Mouse (Mus musculus) forebrain, embryonic 10.5 days (tissue): ENCODE results near the gene Gm10273. TPM values are rescaled to one million over a fixed set of nuclear protein-coding genes. Genes with fewer than 3 reads are reported as not detected.

ENCODE experiments used
- DNase-seq: peaks from one replicate; pipeline ENCODE4 v3.0.0-alpha.2; 2017; ENCODE audit warnings: low spot score; ENCODE audit errors: extremely low spot score
- H3K27ac ChIP-seq: fragments of 300-500 bp; sonication (generic); 2 replicates; pipeline ENCODE4 v1.5.1; 2016; ENCODE audit warnings: mild to moderate bottlenecking
- H3K27me3 ChIP-seq: fragments of 300-500 bp; sonication (generic); 2 replicates; pipeline ENCODE4 v1.6.1; 2016; ENCODE audit warnings: mild to moderate bottlenecking; ENCODE audit not compliant: poor library complexity, severe bottlenecking
- H3K36me3 ChIP-seq: fragments of 300-500 bp; sonication (generic); replicated peaks from 2 replicates; pipeline ENCODE4 v1.6.1; 2016; ENCODE audit warnings: mild to moderate bottlenecking, moderate library complexity
- H3K4me1 ChIP-seq: fragments of 300-500 bp; sonication (generic); 2 replicates; pipeline ENCODE4 v1.6.1; 2016
- H3K4me3 ChIP-seq: fragments of 300-500 bp; sonication (generic); 2 replicates; pipeline ENCODE4 v1.5.1; 2016; ENCODE audit warnings: mild to moderate bottlenecking, moderate library complexity
- H3K9me3 ChIP-seq: fragments of 300-500 bp; sonication (generic); 2 replicates; pipeline ENCODE4 v1.6.1; 2016; ENCODE audit warnings: mild to moderate bottlenecking, moderate library complexity
- WGBS: fragments of 180-500 bp; shearing (Covaris S2); methylation state at CpG from one replicate; pipeline ENCODE4 v1.1.7; 2016; 5-methylcytosine and 5-hydroxymethylcytosine counted together
- polyA plus RNA-seq: library from polyadenylated mRNA; unstranded; fragments of >200 nt; fragmentation: Nextera tagmentation; extraction: Ambion mirVana; gene quantifications from 2 replicates; pipeline ENCODE4 v1.2.1, GENCODE M21; 2016

The Gm10273 gene
- polyA plus RNA-seq, 1 experiment from 2014 or later: 13.2 TPM

DNA sequence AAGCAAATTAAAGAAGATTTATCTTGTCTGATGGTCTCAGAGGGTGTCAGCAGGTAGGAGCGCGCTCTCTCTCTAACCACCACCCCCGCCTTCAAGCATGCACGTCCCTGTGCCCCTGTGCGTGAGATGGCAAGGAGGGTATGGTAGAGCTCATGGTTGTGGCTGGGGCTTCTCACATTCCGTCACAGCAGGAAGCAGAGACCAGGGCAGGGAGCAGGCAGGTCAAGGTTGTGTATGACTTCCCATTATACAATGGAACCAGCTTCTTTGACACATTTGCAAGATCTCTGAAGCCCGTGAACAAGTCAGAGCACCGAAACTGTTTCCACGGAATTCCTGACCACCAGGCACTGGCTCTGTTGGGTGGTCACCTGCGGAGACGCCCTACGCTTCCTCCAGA, 14.8 kb downstream of the Gm10273 start:
- Histone ChIP-seq H3K36me3 (no peaks in the 10 kb centered on the region), H3K4me1 (peaks cover 8% of the 10 kb centered on the region), H3K27me3 (no peaks in the 10 kb centered on the region), H3K9me3 (no peaks in the 10 kb centered on the region), H3K27ac (no peak overlapping the region), H3K4me3 (no peak overlapping the region)
- no peak for DNase-seq
- WGBS: 82% methylated on average over 12 of the region's 12 CpGs

DNA sequence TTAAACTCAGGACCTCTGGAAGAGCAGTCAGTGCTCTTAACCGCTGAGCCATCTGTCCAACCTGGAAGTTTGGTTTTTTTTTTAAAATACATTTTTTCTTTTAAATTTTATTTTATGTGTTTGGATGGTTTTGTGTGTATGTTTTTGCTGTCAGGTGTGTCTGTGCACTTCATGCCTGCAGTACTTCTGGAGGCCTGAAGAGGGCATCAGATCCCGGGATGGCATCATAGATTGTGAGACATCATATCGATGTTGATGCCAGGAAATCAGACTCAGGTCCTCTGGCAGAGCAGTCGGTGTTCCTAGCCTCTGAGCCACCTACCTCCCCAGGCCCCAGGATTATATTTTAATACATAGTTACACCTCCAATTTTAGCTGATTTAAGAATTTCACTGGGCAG, 18.3 kb downstream of the Gm10273 start:
- Histone ChIP-seq H3K4me3 (no peak overlapping the region), H3K36me3 (no peaks in the 10 kb centered on the region), H3K27me3 (no peaks in the 10 kb centered on the region), H3K9me3 (no peaks in the 10 kb centered on the region), H3K27ac (no peak overlapping the region), H3K4me1 (peaks cover 8% of the 10 kb centered on the region)
- DNase-seq: no peak
- WGBS: 92% methylated on average over 4 of the region's 4 CpGs

DNA sequence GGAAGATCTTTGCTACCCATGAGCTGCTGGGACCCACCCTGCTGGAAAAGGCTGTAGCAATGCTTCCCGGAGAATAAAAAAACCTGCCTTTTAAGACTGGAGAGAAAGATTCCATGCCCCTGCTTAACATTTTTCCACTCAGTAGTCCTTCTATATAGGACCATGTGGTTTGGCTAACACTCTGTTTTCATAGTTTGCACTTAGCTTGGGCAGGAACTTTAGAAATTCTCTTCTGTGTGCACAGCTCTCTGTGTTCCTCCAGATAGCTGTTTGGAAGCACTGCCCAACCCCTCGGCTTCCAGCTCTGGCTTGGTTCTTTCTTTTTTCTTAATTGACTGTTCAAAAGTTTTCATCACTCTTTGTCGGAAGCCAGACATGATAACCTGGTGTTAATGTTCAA, 21.2 kb downstream of the Gm10273 start:
- Histone ChIP-seq H3K27ac (no peak overlapping the region), H3K4me1 (no peaks in the 10 kb centered on the region), H3K4me3 (no peak overlapping the region), H3K27me3 (no peaks in the 10 kb centered on the region), H3K9me3 (no peaks in the 10 kb centered on the region), H3K36me3 (no peaks in the 10 kb centered on the region)
- DNase-seq: no peak
- WGBS: 88% methylated on average over 3 of the region's 3 CpGs

DNA sequence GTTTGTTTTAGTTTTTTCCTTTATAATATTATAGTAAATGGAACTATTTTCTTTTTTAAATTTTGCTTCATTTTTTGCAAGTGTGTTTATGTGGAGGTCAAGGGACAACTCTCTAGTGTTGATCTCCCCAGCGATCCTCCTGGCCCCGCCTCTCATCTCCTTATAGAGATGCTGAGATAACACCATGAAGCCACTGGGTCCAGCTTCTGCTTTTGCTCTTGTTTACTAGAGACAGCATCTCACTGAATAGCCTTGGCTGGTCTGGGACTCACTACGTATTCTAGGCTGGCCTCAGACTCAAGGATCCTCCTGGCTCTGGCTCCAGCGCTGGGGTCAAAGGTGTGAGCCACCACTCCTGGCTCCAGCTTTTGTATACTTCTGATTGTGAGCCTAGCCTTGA, 24.1 kb downstream of the Gm10273 start:
- 91% methylated on average over 4 of the region's 4 CpGs for WGBS
- Histone ChIP-seq H3K9me3 (no peaks in the 10 kb centered on the region), H3K36me3 (no peaks in the 10 kb centered on the region), H3K4me3 (no peak overlapping the region), H3K4me1 (no peaks in the 10 kb centered on the region), H3K27ac (no peak overlapping the region), H3K27me3 (no peaks in the 10 kb centered on the region)
- no peak for DNase-seq

DNA sequence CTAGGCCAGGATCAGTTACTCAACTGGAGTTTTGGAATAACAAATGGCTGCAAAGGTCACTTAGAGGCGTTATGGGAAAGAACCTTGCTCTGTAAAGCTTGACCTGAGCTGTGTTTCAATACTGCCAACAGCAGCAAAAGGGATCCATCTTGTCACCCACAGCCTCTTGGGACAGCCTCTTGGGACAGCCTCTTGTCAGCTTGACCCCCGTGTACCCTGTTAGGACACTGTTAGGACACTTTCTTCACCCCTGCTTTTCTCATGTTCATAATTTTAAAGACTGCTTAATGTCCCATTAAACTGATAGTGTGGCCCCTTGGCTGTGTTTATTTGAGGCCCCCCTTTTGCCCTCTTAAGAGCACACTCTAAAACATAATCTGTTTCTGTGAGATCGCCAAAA, 29.0 kb downstream of the Gm10273 start:
- 89% methylated on average over 3 of the region's 3 CpGs for WGBS
- Histone ChIP-seq H3K4me1 (no peaks in the 10 kb centered on the region), H3K27me3 (no peaks in the 10 kb centered on the region), H3K4me3 (no peak overlapping the region), H3K27ac (no peak overlapping the region), H3K9me3 (no peaks in the 10 kb centered on the region), H3K36me3 (no peaks in the 10 kb centered on the region)
- no peak for DNase-seq

DNA sequence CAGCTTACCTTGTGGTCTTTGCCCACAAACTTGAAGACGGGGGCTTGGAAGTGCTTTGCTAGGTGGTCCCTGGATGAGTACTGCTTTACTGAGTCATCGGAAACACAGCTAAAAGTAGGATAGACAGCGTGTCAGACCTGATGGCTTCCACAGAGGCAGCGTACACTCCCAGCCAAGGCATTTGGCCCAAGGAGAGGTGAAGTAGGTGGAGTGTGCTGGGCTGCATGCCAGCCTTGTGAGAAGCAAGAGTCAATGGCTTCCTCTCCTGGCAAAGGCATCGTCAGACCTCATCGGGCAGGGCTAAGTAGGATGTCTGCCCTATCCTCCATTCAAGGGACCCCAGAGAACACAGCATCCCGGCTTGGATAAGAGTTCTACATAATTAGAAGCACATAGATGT, 29.9 kb downstream of the Gm10273 start:
- H3K9me3 ChIP-seq: no peaks in the 10 kb centered on the region
- H3K27ac ChIP-seq: no peak overlapping the region
- DNase-seq: no peak
- no peaks in the 10 kb centered on the region for H3K27me3 ChIP-seq
- H3K4me3 ChIP-seq: no peak overlapping the region
- WGBS: 93% methylated on average over 7 of the region's 7 CpGs
- peaks cover 7% of the 10 kb centered on the region for H3K4me1 ChIP-seq
- no peaks in the 10 kb centered on the region for H3K36me3 ChIP-seq

DNA sequence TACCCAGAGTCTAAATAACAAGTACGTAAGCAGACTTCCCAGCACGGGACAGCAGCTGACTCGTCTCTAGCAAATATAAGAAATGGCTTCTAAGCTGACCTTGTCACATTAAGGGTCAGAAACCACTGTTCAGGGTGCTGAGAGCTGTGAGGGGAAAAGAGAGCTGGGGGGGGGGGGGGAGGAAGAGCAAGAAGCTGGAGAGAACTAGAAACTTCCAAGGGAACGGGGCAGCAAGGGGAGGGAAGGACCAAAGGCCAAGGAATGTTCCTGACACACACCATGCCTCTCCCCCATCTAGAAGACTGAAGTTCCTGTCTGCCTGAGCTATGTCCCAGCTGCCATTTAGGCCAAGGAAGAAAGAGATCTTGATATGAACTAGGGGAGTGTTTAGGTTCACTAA, 30.9 kb downstream of the Gm10273 start:
- H3K4me1 ChIP-seq: peaks cover 11% of the 10 kb centered on the region
- WGBS: 87% methylated on average over 4 of the region's 4 CpGs
- DNase-seq: no peak
- H3K4me3 ChIP-seq: no peak overlapping the region
- no peaks in the 10 kb centered on the region for H3K9me3 ChIP-seq
- H3K27me3 ChIP-seq: no peaks in the 10 kb centered on the region
- no peak overlapping the region for H3K27ac ChIP-seq
- H3K36me3 ChIP-seq: no peaks in the 10 kb centered on the region

DNA sequence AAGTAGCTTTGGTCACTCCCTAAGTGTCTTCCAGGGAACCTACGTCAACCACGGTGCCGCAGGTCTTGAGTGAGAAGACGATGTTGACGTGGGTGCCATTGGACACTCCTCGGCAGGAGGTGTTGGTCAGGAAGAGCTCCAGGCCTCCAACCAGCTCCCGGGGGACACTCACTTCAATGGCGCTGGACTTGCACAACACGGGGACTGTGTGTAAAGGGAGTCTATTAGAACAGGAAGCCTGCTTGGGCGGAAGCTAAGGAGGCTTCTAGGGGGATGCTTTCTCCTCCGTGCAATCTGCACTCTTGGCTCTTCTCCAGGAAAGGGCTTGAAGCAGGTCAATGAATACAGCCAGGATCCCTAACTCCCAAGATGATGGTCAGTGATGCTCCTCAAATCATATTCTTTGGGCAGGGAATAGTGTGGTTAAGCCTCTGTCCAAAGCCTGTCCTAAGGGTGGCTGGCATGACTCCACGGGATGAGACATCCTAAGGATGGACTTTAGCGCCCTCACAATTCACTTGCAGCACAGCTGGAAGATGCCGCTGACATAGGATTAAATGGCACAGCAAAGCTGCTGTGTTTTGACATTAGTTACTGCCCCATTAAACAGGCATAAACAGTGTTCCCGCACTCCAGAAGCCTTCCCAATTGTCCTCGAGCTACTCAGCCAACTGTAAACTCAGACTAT, 34.2 kb downstream of the Gm10273 start:
- 86% methylated on average over 16 of the region's 16 CpGs for WGBS

DNA sequence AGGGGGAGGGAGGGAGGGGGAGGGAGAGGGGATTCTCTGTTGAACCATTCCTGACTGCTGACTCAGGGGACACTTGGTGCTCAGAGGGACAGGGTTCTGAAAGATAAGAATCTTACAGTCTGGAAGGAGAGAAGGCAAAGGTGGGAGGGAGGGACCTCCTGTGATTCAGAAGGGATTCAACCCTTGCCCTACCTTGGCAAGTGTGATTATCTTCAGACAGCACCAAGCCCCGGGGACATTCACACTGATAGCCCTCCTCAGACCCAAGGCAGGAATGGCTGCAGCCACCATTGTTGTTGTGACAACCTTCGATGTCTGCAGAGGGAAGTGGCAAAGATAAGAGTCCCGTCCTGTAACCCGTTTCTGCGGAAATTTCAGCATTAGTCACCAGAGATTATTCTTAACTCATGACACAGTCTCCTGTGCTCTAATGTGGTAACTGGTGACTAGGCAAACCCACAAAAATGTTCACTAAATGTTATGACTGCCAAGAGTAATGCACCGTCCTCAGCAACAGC, 35.3 kb downstream of the Gm10273 start:
- Histone ChIP-seq H3K27ac (0 out of 2 replicates have a peak overlapping the region, but pooled peaks have one; percentile 26), H3K9me3 (no peaks in the 10 kb centered on the region)
- WGBS: 82% methylated on average over 6 of the region's 6 CpGs

More for the DNA sequence above, 34.2 kb downstream of the Gm10273 start:
- no peak for DNase-seq
- Histone ChIP-seq H3K9me3 (no peaks in the 10 kb centered on the region), H3K36me3 (no peaks in the 10 kb centered on the region), H3K4me3 (no peak overlapping the region), H3K4me1 (peaks cover 11% of the 10 kb centered on the region), H3K27ac (no peak overlapping the region), H3K27me3 (no peaks in the 10 kb centered on the region)

DNA sequence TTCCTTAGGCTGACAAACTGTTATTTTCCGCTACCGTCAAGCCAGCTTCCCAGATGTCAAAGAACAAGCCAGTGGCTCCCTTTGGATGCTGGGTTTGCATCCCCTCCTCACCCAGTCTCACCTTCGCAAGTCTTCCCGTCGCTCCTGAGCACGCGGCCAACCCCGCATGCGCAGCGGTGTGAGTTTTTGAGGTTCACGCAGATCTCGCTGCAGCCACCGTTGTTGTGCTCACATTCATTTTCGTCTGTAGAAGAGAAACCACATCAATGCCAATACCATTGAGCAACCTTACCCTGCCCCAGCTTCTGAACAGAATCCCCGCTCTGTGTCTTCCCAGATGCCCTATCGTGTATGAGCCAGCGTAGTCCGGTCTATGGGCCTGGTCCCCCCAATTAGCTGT, 40.3 kb downstream of the Gm10273 start:
- DNase-seq: no peak
- no peak overlapping the region for H3K27ac ChIP-seq
- peaks cover 9% of the 10 kb centered on the region for H3K4me1 ChIP-seq
- H3K4me3 ChIP-seq: no peak overlapping the region
- 96% methylated on average over 18 of the region's 18 CpGs for WGBS
- no peaks in the 10 kb centered on the region for H3K9me3 ChIP-seq
- H3K36me3 ChIP-seq: no peaks in the 10 kb centered on the region
- no peaks in the 10 kb centered on the region for H3K27me3 ChIP-seq

More for the DNA sequence above, 35.3 kb downstream of the Gm10273 start:
- Histone ChIP-seq H3K27me3 (no peaks in the 10 kb centered on the region), H3K36me3 (no peaks in the 10 kb centered on the region), H3K4me1 (peaks cover 11% of the 10 kb centered on the region), H3K4me3 (no peak overlapping the region)
- DNase-seq: no peak

DNA sequence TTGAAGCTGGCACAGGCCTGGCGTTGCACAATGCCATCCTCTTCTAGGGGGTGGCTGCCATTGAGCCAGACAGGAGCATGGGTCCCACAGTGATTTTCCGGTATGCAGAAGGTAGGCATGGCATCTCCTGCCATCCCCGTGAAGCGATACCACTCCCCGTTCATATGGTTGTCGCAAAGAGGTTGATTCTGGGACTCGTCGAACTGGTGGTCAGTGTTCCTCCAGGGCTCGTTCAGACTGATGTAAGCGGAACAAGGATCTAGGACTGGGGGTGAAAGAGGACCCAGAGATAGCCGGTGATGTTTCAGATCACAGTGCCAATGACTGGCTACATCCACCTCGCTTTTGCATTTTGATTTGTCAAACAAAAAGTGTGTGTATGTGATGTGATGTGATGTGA, 43.2 kb downstream of the Gm10273 start:
- H3K4me1 ChIP-seq: peaks cover 8% of the 10 kb centered on the region
- H3K27ac ChIP-seq: no peak overlapping the region
- no peaks in the 10 kb centered on the region for H3K36me3 ChIP-seq
- no peak for DNase-seq
- no peaks in the 10 kb centered on the region for H3K27me3 ChIP-seq
- 96% methylated on average over 12 of the region's 12 CpGs for WGBS
- H3K4me3 ChIP-seq: no peak overlapping the region
- no peaks in the 10 kb centered on the region for H3K9me3 ChIP-seq

DNA sequence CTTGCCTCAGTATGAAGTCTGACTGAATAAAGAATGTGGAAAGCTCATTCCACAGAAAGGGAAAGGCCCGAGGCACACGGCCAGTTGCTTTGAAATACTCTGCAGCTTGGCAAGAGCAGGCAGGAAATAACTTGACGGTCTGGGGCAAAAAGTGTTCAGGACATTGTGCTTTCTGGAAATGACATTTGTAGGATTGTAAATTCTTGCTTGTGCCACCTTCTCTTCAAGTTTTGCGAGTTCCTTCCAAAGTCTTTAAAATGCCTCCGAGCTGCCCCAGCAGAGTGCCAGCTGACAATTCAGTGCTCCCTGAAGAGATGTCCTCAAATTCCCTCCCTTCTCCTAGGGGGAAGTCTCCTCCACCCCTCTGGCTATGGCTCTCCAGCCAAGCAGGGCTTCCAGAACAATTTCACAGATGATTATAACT, 44.1 kb downstream of the Gm10273 start:
- WGBS: 74% methylated on average over 5 of the region's 5 CpGs
- Histone ChIP-seq H3K36me3 (no peaks in the 10 kb centered on the region), H3K4me1 (peaks cover 10% of the 10 kb centered on the region), H3K27ac (no peak overlapping the region), H3K9me3 (no peaks in the 10 kb centered on the region), H3K27me3 (no peaks in the 10 kb centered on the region), H3K4me3 (no peak overlapping the region)
- DNase-seq: no peak

DNA sequence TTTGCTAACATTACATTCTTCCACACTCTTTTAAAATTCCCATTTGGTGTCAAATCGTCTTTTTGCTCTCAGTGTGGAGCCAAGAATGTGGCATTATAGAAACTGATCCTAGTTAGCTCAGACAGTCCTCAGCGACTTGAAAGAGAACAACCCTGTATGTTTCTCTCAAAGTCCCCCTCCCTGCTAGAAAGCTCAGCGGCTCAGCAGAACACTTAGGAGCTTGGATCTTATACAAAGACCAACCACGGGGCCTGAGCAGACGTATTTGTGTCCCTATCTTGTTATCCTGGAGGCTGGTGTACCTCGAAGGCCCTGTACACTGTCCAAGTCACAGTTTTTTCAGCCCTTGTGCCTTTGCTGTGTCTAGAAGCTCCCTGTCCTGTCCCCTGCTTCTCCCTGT, 44.7 kb downstream of the Gm10273 start:
- no peak overlapping the region for H3K27ac ChIP-seq
- no peaks in the 10 kb centered on the region for H3K9me3 ChIP-seq
- 68% methylated on average over 6 of the region's 6 CpGs for WGBS
- DNase-seq: no peak
- H3K27me3 ChIP-seq: no peaks in the 10 kb centered on the region
- no peak overlapping the region for H3K4me3 ChIP-seq
- H3K36me3 ChIP-seq: no peaks in the 10 kb centered on the region
- peaks cover 15% of the 10 kb centered on the region for H3K4me1 ChIP-seq
